Mouse (Mus musculus): Measurements from ENCODE around the gene Angptl2.

Gene Angptl2

DNA sequence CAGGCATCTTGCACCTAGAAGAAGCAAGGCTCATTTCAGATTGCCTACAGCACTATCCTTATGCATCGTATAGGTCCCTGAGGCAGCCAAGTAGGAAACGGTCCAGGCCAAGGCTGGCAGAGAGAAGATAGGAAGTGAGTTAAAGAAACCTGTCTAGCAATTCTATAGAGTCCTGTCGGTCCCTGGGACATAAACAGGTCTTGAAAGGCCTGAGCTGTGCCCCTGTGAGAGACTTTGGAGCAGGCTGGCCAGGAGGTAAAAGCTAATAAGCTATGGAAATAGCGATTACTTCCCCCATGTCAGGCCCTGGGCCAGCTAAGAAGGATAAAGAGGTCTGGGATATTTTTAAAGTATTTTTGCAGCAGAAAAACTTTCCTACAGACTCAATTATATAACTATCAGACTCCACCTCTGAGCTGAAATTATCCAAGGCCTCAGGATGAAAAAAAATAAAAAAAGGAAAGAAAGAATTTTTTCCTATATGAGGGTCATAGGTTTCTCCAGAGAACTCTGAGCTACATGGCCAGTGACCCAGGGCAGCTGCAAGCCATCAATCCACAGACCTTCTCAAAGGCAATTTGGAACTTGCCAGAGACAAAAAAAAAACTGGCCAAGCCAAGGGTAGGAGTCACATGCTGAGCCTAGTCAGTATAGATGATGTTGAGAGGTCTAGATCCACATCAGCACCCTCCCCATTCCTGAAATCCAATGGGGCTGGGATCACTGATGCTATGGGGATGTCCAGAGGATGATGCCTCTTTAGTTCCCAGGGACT is 57.0 kb downstream of the Angptl2 start:
- no peak for DNase-seq

DNA sequence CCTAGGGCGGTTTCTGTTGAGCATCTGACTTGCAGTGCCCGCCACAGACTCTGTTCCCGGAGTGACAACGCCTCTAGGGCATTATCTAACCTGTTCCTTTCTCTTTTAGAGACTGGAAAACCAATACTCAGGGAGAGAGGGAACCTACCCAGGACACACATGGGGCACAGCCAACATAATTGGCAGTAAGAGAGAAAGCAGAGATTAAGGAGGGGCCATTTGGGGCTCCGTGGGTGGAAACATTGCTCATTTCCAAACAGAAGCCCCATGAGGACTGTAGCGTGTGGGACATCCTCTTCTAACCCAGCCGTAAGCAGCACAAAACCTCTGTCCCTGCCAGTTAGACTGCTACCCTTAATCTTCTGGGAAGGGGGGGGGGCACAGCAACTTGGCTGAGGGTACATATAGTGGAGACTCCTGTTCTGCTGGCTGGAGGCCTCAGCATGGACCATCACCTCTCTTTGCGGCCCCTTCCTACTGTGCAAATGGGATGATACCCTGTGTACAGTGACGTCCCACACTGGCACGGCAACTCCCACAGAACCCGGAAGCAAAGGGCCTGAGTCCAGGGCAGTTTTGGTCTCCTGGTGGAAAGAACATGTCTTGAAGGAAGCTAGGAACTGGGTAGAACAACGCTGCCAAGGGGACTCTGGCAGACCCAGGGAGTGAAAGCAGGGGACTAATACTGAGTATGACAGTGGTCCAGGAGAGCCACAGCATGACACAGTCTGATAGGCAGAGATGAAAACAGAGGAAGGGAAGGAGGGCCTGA is 59.0 kb downstream of the Angptl2 start:
- DNase-seq: peak; percentile 28 to 31

DNA sequence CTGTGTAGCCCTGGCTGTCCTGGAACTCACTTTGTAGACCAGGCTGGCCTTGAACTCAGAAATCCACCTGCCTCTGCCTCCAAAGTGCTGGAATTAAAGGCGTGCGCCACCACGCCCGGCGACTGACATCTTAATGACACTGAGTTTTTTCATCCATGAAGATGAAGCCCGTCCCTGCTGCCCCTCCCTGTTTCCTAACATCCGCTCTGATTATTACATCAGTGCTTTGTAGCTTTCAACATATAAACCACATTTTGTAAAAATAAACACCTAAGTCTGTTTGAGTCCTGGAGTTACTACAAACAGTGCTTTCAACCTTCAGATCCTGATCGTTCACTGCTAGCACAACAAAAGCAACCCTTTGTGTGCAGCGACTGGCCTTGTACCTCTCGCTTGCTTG is 63.9 kb downstream of the Angptl2 start:
- no peak for DNase-seq

DNA sequence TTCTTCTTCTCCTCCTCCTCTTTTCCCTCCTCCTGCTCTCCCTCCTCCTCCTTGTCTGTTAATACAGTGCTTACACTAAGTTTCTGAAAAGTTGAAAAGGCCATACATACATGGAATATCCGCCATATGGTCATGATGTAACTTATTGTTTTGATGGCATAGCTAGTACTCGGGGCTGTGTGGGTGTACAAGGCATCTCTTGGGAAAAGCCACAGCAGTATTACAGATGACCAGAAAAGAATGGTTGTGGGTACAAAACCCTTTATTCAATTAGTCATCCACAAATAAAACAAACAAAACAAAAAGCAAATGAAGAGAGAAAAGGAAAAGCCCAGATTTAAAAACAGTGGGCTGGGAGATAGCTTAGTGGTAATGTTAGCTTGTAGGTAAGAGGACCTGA is 64.7 kb downstream of the Angptl2 start:
- DNase-seq: no peak

DNA sequence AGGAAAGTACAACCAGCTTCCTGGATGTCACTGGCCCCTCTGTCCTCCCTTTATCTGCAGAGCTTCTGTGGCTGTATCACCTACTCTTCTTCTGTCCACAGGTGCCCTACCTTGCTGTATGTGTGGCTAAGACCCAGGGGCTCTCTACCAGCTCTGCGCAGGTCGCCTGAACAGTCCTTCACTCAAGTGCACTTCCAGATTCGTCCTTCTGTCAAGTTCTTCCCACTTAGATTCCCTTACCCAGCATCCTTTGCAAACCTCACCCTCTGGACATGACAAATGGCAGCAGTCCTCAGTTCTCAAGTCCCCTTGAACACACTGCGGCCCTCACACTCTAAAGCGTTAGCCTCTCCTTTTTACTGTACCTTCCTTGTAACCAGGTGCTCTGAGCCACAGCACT is 65.9 kb downstream of the Angptl2 start:
- DNase-seq: no peak

DNA sequence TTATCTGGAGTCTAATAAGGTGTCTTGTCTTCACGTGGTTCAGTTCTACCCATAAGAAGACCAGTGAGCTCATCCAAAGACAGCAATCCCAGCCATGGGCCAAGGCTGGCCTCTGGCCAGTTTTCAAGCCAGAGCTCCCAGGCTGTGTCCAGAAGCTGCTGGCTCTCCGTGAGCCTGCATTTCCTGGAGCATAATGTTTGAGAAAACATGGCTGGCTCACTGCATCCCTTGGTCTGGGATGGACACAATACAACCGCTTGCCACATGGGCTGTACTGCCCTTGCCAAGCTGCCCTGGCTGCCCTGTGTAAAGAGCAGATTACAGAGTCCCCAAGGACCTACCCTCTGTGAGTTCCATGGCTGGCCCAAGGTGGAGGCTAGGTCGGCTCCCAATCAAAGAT is 67.0 kb downstream of the Angptl2 start:
- DNase-seq: peak; percentile 74 to 83

DNA sequence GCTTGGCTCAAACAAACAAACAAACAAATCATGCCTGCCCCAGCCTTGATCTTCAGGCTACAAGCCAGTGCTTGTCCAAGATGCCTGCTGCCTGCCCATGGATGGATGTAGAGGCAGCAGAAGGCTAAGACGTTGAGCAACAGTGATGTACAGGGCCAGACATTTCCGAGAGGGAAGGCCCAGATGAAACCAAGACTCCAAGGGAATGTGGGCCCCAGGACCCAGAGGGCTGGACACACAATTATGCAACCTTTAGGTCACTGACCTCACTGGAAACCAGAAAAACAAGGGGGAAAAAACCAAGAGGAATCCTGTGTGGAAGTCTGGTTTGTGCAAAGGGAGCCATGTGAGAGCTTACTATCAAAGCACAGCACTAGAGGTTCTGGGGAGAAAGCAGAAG is 67.8 kb downstream of the Angptl2 start:
- no peak for DNase-seq

DNA sequence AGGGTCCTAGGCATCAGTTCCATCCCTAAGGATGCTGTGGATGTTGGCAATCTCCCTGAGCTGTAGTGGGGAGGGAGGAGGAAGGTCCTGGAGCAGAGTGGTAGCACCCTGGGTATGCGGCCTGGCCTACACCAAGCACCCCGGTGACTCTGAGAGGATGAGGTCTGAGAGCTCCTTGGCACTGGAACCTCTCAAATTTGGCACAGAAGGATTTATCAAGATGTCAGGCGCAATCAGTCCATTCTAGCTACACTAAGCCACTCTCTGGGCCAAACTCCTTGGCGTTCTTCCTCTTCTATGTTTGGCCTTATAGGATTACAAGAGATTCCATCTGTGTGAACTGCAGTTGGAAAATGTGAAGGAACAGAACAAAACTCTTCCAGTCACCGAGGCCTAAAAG is 73.0 kb downstream of the Angptl2 start:
- DNase-seq: peak; percentile 44 to 68

DNA sequence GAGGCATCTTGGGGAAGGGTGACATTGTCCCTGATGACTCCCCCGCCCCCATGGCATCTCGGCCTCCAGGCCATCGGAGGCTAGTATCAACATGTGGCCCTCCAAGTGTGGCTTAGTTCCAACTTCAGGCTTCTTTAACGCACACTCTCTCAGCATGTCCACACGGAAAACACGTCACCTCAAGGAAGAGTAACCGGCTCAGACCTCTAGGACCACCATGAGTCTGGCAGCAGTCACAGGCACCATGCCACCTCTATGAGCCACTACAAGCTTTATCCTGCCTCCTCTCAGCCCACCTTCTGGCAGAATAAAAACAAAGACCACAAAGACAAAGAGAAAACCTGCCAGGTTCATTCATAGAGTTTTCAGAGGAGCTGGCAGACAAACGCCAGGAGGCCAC is 74.6 kb downstream of the Angptl2 start:
- DNase-seq: no peak

DNA sequence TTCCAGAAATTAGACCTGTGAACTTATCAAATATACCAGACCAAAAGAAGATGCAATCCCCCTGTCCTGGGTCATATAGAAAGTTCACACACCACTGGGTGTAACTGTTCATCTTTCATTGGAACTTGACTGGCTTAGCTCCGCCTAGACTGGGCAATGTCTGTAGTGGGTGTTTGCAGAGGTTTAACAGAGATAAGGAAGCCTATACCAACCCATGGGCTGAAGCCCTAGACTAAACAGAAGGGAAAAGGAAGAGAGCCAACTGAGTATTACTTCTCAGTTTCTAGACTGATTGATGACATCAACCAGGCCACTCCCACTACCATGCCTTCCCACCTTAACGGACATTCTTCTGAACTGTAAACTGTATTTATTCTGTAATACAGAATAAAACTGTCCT is 76.2 kb downstream of the Angptl2 start:
- no peak for DNase-seq

DNA sequence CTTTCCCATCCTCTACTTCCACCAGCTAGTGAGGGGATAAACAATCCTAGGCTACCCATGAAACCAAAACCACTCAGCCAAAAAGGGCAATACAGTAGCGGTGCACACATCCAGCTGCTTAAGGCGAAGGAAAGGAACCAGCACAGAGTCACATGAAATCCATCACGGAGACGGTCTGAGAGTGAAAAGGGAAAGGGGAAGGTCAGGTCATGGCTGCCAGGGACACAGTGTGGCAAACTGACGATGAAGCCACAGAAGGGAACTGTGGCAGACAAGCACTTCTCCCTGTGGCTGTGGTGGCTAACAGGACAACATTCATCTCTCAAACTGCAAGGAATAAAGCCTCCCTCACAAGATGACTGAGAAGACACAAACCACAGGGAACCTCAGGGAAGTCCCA is 79.2 kb downstream of the Angptl2 start:
- no peak for DNase-seq
